Mouse (Mus musculus) adrenal gland, postnatal 0 days (tissue): ENCODE data around the gene Gm4305. TPM values are rescaled to one million over a fixed set of nuclear protein-coding genes. Genes with fewer than 3 reads are reported as not detected.

ENCODE experiments used
- polyA plus RNA-seq: library from polyadenylated mRNA; unstranded; fragments of >200 nt; fragmentation: Nextera tagmentation; extraction: Ambion mirVana; gene quantifications from 2 replicates; pipeline ENCODE4 v1.2.1, GENCODE M21; 2015

The Gm4305 gene
- polyA plus RNA-seq: not detected in 2 replicates

GRCm38 (mm10) chr10:100350793-100351192 is at the start of gene Gm4305:
Gene Gm4305 (plus strand): TSS chr10:100351093.

DNA sequence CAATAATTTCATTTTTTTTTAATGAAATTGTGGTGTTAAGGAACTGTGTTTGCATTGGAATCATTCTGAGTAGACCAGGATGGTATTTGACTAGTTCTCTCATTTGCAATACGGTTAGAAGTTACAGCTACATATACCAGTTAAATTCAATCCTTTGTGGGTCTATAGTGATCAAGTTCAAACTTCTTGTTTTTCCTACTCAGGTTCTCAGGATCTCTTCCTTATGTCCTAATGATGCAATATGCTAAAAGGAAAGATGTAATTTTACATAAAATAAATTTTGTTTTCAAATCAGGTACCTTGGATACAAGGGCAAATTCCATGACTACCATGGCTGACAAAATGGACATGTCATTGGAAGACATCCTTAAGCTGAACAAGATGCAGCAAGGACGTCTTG is 15.5 kb upstream of the Gm4305 start, which contains the start of gene Gm4301:
TSS of gene Gm4301 (plus strand) at position 301 of the 400 bp plus-strand sequence.

DNA sequence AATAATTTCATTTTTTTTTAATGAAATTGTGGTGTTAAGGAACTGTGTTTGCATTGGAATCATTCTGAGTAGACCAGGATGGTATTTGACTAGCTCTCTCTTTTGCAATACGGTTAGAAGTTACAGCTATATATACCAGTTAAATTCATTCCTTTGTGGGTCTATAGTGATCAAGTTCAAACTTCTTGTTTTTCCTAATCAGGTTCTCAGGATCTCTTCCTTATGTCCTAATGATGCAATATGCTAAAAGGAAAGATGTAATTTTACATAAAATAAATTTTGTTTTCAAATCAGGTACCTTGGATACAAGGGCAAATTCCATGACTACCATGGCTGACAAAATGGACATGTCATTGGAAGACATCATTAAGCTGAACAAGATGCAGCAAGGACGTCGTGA is 10.4 kb upstream of the Gm4305 start, which contains the start of gene Gm4302:
TSS of gene Gm4302 (plus strand) at position 301 of the 400 bp plus-strand sequence.

GRCm38 (mm10) chr10:100345672-100346071 is 5.2 kb upstream of the Gm4305 start, which contains the start of gene Gm4303:
Gene Gm4303 (plus strand): TSS chr10:100345972.

GRCm38 (mm10) chr10:100361038-100361437 is 10.1 kb downstream of the Gm4305 start, which contains the start of gene Gm4307:
Gene Gm4307 (plus strand): TSS chr10:100361338.

GRCm38 (mm10) chr10:100382460-100382859 is 31.6 kb downstream of the Gm4305 start, which contains the start of gene Gm4312:
Gene Gm4312 (minus strand): TSS chr10:100382560.

Other genes with a start within 250 kb of the Gm4305 start
- not detected in 2 replicates for gene Gm4301, start 15.4 kb upstream of the Gm4305 start, polyA plus RNA-seq
- not detected in 2 replicates for gene Gm4302, start 10.3 kb upstream of the Gm4305 start, polyA plus RNA-seq
- gene Gm4303, start 5.1 kb upstream of the Gm4305 start, polyA plus RNA-seq: not detected in 2 replicates
- not detected in 2 replicates for gene Gm4307, start 10.2 kb downstream of the Gm4305 start, polyA plus RNA-seq
- gene Gm4312, start 31.5 kb downstream of the Gm4305 start, polyA plus RNA-seq: not detected in 2 replicates
- 5.5 and 8.0 TPM in 2 replicates for gene Tmtc3, start 136.3 kb downstream of the Gm4305 start, polyA plus RNA-seq
- 3.5 and 4.3 TPM in 2 replicates for gene Cep290, start 136.5 kb downstream of the Gm4305 start, polyA plus RNA-seq
- 14.4 and 14.5 TPM in 2 replicates for gene 4930430F08Rik, start 239.3 kb downstream of the Gm4305 start, polyA plus RNA-seq
- 0.14 TPM in 1 of 2 replicates, not detected in the other for gene 1700017N19Rik, start 239.4 kb downstream of the Gm4305 start, polyA plus RNA-seq